Mouse (Mus musculus) lung, embryonic 15.5 days (tissue): ENCODE measurements at regions not wholly inside any gene's neighbourhood (a gene's known extent, or its start where the extent isn't known, plus 50 kb on each side); places are given as distances from the start of the nearest gene placed in this dataset.

Experiments used
- ATAC-seq: fragments of 200-750 bp; cut with Nextera tagmentation; 2 replicates; pipeline ENCODE4 v1.8.0; 2017; ENCODE audit warnings: moderate number of reproducible peaks, borderline replicate concordance; ENCODE audit not compliant: low FRiP score, low TSS enrichment; ENCODE audit errors: extremely low read depth
- H3K27ac ChIP-seq: fragments of 300-500 bp; sonication (generic); 2 replicates; pipeline ENCODE4 v1.5.1; 2015; ENCODE audit warnings: moderate library complexity, mild to moderate bottlenecking, inconsistent platforms
- H3K27me3 ChIP-seq: fragments of 300-500 bp; sonication (generic); 2 replicates; pipeline ENCODE4 v1.6.1; 2015; ENCODE audit warnings: inconsistent platforms
- H3K36me3 ChIP-seq: fragments of 300-500 bp; sonication (generic); 2 replicates; pipeline ENCODE4 v1.6.1; 2015; ENCODE audit warnings: inconsistent platforms
- H3K4me1 ChIP-seq: fragments of 300-500 bp; sonication (generic); 2 replicates; pipeline ENCODE4 v1.6.1; 2015; ENCODE audit warnings: inconsistent platforms
- H3K4me2 ChIP-seq: fragments of 300-500 bp; sonication (generic); 2 replicates; pipeline ENCODE4 v1.6.1; 2015; ENCODE audit warnings: inconsistent platforms, mild to moderate bottlenecking, moderate library complexity
- H3K4me3 ChIP-seq: fragments of 300-500 bp; sonication (generic); 2 replicates; pipeline ENCODE4 v1.5.1; 2015; ENCODE audit warnings: mild to moderate bottlenecking, inconsistent platforms
- H3K9ac ChIP-seq: fragments of 300-500 bp; sonication (generic); 2 replicates; pipeline ENCODE4 v1.6.1; 2015; ENCODE audit warnings: inconsistent platforms
- H3K9me3 ChIP-seq: fragments of 300-500 bp; sonication (generic); 2 replicates; pipeline ENCODE4 v1.6.1; 2016; ENCODE audit warnings: inconsistent platforms
- WGBS: fragments of 180-500 bp; shearing (Covaris S2); methylation state at CpG from one replicate; pipeline ENCODE4 v1.1.7; 2015; 5-methylcytosine and 5-hydroxymethylcytosine counted together

DNA sequence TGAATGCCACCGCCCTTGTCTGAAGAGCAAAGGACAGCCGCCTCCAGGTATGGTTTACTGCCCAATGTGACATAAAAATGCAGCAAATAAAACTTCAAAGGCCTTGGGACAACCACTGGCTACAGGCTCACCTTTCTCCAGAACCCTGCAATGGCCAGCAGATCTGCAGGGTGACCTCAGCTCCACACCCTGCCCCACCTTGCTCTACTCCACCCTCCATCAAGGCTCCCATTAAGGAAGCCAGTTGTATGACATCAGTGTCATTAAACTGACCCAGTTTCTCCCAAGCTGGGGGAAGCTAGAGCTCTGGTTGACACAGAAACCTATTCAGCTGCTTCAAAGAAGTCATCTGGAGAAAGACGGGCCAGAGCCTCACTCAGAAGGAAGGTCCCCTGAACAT, 310.2 kb downstream of the Tbc1d1 start:
- no peak for ATAC-seq
- H3K4me2 ChIP-seq = no peak overlapping the region
- no peaks in the 10 kb centered on the region for H3K9me3 ChIP-seq
- no peak overlapping the region for H3K4me3 ChIP-seq
- WGBS = 91% methylated on average over 3 of the region's 3 CpGs
- no peaks in the 10 kb centered on the region for H3K27me3 ChIP-seq
- H3K9ac ChIP-seq = no peak overlapping the region
- H3K27ac ChIP-seq = no peak overlapping the region
- H3K36me3 ChIP-seq = no peaks in the 10 kb centered on the region
- no peaks in the 10 kb centered on the region for H3K4me1 ChIP-seq

DNA sequence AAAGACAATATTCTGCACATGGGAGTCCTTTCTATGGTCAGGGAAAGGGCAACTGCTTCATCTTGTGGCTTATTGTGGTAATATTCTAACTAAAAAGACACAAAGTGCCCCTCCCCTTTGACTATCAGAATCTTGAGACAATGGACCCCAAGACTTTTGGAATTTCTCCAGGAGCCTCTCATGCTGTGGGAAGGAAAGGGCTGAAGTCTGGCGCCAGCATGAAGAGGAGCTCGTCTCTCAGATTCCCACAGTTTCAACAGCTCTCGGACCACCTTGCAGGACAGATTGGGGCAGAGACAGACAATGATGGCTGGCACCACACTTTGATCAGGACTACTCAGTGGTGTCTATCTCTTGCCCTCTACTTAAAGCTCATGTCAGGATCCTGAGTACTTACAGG, 311.8 kb downstream of the Tbc1d1 start:
- Histone ChIP-seq H3K4me1 (no peaks in the 10 kb centered on the region), H3K36me3 (no peaks in the 10 kb centered on the region), H3K9me3 (no peaks in the 10 kb centered on the region), H3K27ac (no peak overlapping the region), H3K27me3 (no peaks in the 10 kb centered on the region), H3K4me3 (no peak overlapping the region), H3K4me2 (no peak overlapping the region), H3K9ac (no peak overlapping the region)
- WGBS = 80% methylated on average over 3 of the region's 3 CpGs
- ATAC-seq = no peak

DNA sequence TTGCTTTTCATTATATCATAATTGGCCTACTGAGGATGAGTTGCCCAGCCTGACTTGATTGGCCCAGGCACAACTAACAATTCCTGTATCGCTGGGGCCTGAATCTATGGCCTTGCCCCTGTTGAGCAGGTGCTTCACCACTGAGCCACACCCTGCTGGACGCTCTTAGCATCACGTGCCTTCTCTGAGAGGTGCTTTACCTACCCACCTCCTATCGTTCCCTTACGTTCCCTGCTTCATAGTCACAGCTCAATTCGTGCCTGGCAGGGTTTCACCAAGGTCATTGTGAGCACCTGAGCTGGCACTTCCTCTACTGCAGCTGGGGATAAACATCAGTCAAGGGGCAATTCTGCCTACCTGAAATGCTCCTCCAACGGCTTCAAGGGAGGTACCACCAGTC, 312.2 kb downstream of the Tbc1d1 start:
- WGBS = 69% methylated on average over 7 of the region's 7 CpGs
- no peak overlapping the region for H3K9ac ChIP-seq
- no peak for ATAC-seq
- no peak overlapping the region for H3K27ac ChIP-seq
- no peaks in the 10 kb centered on the region for H3K4me1 ChIP-seq
- no peaks in the 10 kb centered on the region for H3K9me3 ChIP-seq
- H3K4me2 ChIP-seq = no peak overlapping the region
- no peak overlapping the region for H3K4me3 ChIP-seq
- H3K27me3 ChIP-seq = no peaks in the 10 kb centered on the region
- no peaks in the 10 kb centered on the region for H3K36me3 ChIP-seq

DNA sequence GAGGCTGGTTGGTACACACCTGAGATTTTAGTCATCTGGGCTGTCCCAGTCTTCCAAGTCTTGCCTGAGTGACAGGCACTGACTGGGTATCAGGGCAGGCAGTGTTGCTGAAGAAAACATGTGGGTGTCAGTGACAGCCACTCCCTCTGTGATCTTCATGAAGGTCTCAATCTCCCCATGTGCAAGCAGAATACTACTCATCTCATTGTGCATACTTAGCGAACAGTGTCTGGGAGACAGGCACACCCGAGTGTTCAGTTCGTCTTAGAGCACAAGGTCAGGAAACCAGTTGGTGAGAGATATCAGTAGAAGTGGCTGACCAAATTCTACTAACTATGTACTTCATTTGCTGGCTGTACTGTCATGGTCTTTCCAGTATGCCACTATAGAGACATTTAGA, 315.9 kb downstream of the Tbc1d1 start:
- no peak overlapping the region for H3K27ac ChIP-seq
- no peak overlapping the region for H3K4me3 ChIP-seq
- 66% methylated on average over 3 of the region's 3 CpGs for WGBS
- H3K9me3 ChIP-seq = no peaks in the 10 kb centered on the region
- no peak for ATAC-seq
- H3K4me1 ChIP-seq = no peaks in the 10 kb centered on the region
- H3K9ac ChIP-seq = no peak overlapping the region
- no peaks in the 10 kb centered on the region for H3K27me3 ChIP-seq
- no peaks in the 10 kb centered on the region for H3K36me3 ChIP-seq
- H3K4me2 ChIP-seq = no peak overlapping the region

DNA sequence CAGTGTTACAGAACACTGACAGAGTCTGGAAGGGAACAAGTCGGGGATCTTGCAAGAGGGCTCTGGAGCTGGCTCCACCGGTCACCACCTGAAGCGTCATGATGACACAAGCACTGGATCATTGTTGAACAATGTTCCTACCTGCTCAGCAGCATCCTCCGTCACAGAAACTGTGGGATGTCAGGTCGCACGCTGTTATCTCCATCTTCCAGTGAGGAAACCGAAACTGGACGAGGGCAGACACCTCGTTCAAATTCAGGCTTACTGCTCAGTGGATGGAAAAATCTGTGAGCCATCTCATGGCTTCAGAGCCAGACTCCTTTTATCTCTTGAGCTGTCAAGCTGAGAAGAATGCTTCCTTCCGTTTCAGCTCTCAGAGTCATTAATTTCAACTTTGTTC, 316.3 kb downstream of the Tbc1d1 start:
- no peaks in the 10 kb centered on the region for H3K36me3 ChIP-seq
- no peak for ATAC-seq
- H3K9ac ChIP-seq = no peak overlapping the region
- H3K9me3 ChIP-seq = no peaks in the 10 kb centered on the region
- no peaks in the 10 kb centered on the region for H3K27me3 ChIP-seq
- H3K4me1 ChIP-seq = no peaks in the 10 kb centered on the region
- 36% methylated on average over 10 of the region's 10 CpGs for WGBS
- H3K4me2 ChIP-seq = no peak overlapping the region
- H3K27ac ChIP-seq = no peak overlapping the region
- no peak overlapping the region for H3K4me3 ChIP-seq

DNA sequence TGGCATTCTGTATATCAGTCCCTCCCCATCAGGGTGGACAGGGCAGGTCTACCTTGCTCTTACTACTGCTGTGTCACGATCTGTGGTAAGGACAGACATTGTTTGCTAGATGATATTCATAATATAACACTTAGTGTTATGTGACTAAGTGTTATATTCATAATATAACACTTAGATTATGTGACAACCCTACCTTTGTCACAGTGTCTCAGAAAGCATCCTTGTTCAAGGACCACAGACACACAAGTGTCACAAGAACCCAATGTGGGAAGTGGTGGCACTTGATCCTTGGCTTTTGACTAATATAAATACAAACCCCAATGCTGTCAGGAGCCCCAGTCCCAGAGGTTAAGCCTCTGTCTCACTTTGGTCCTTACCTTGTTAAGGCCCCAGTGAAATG, 318.8 kb downstream of the Tbc1d1 start:
- peaks cover 10% of the 10 kb centered on the region for H3K4me1 ChIP-seq
- no peaks in the 10 kb centered on the region for H3K9me3 ChIP-seq
- no peak overlapping the region for H3K4me2 ChIP-seq
- H3K4me3 ChIP-seq = no peak overlapping the region
- H3K27me3 ChIP-seq = no peaks in the 10 kb centered on the region
- no peak overlapping the region for H3K27ac ChIP-seq
- no peak overlapping the region for H3K9ac ChIP-seq
- ATAC-seq = no peak
- H3K36me3 ChIP-seq = no peaks in the 10 kb centered on the region
- 81% methylated on average over 1 of the region's 1 CpGs for WGBS

DNA sequence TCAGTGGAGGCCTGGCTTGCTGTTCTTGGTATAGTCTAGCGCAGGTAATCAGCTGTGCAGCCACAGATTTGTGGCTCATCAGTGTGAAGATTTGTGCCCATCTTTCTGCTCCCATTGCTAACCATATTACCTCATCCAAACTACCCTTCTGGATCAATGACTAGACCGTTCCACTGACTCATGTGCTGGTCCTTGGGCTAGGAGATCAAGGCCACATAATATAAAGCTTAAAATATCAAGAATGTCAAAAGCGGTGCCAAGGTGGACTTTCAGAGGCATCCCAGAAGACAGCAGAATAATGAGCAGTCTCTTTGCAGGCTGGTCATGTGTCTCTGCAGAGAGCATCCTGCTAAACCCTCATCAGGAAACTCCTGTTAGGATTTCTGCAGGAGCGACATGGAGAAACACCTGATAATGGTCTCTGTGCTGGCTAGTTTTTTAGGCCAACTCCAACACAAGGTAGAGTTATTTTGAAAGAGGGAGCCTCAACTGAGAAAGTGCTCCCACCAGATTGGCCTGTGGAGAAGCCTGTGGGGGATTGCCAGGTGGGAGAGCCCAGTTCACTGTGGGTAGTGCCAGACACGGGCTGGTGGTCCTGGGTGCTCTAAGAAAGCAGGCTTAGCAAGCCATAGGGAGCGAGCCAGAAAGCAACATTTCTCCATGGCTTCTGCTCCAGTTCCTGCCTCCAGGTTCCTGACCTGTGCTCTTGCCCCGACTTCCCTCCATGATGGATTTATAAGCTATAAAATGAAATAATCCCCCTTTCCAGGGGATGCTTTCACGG, 319.8 kb downstream of the Tbc1d1 start:
- no peak overlapping the region for H3K4me2 ChIP-seq
- H3K4me3 ChIP-seq = no peak overlapping the region
- H3K36me3 ChIP-seq = no peaks in the 10 kb centered on the region
- WGBS = 74% methylated on average over 8 of the region's 8 CpGs
- no peak for ATAC-seq
- no peaks in the 10 kb centered on the region for H3K9me3 ChIP-seq
- no peak overlapping the region for H3K9ac ChIP-seq
- H3K27ac ChIP-seq = no peak overlapping the region
- no peaks in the 10 kb centered on the region for H3K27me3 ChIP-seq
- H3K4me1 ChIP-seq = peaks cover 10% of the 10 kb centered on the region

DNA sequence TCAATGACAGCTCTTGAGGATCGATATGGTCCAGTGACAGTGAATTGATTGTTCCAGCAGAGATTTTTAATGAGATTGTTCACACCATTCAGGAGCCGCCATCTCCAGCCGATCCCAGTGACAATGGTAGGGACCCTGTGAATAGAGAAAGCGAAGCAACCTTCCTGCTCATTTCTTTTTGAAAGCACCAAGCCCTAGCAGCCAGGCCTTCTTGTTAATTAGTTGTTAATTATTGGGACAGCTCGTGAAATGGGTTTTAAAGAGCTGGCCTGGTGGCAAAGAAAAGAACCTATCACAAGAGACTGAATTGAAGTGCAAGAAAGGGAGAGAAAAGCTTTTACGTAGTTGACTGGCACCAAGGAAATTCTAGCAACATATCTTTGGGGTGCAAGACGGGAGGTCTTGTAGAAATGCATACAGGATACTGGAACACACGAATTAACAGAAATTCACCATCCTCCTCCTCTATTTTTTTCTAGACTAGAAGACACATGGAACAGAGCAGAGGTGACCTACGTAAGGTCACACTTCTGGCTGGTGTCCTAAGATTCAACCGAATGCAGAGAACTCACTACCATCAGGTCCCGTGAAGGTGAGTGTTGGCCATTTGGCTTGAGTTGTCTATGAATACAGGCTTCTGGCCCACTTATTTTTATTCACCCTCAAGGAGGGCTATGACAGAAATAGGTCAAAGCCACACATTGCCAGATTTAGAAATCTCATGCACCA, 320.7 kb downstream of the Tbc1d1 start:
- no peak for ATAC-seq
- H3K4me1 ChIP-seq = peaks cover 10% of the 10 kb centered on the region
- H3K36me3 ChIP-seq = no peaks in the 10 kb centered on the region
- H3K9me3 ChIP-seq = no peaks in the 10 kb centered on the region
- H3K9ac ChIP-seq = no peak overlapping the region
- 80% methylated on average over 11 of the region's 11 CpGs for WGBS
- no peaks in the 10 kb centered on the region for H3K27me3 ChIP-seq
- no peak overlapping the region for H3K4me3 ChIP-seq
- no peak overlapping the region for H3K4me2 ChIP-seq
- H3K27ac ChIP-seq = no peak overlapping the region

DNA sequence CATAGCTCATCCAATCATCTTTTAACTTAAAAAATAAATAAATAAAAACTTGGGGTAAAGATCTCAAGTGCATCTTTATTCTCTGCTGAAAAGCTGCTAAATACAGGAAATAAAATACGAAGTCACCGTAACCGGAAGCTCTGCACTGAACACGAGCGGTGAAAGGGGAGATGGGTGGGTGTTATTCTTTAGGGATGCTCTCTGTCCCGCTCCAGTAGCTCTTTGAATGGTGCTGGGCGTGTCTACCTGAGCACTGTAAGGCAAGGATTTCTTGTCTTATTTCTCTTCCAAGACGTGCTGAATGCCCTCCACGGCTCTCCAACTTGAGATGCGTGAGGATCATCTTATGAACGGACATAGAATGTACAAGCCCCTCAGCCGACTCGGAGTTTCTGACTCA, 322.0 kb downstream of the Tbc1d1 start:
- Histone ChIP-seq H3K27ac (no peak overlapping the region), H3K4me2 (no peak overlapping the region), H3K9ac (no peak overlapping the region), H3K4me3 (no peak overlapping the region), H3K9me3 (no peaks in the 10 kb centered on the region), H3K36me3 (no peaks in the 10 kb centered on the region), H3K27me3 (no peaks in the 10 kb centered on the region), H3K4me1 (peaks cover 10% of the 10 kb centered on the region)
- ATAC-seq = no peak
- WGBS = 81% methylated on average over 13 of the region's 13 CpGs

DNA sequence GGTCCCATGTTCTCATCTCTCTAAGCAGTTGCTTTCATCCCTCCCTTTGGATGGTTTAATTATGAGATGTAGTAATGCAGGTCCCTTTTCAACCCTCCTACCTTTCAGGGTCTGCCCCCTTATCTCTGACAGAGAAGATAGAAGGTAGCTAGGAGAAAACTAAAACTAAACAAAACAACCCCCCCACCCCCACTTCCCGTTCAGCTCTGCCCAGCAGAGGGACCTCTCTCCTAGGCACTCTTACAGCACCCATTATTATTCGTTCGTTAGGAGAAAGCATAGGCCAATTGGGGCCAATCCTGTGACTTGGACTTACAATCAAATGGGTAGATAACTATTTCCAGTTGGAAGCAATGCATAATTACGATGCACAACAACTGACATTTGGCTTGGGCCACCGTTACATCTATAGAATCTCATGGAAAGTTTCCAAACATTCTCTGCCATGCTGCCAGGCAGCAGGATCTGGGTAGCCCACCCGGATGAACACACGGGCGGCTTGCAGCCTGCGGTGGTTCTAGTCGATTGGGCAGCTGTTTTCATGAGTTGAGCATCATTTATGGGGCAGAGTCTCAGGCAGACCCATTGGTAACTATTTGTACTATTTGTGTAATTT, 322.6 kb downstream of the Tbc1d1 start:
- peaks cover 10% of the 10 kb centered on the region for H3K4me1 ChIP-seq
- H3K36me3 ChIP-seq = no peaks in the 10 kb centered on the region
- H3K4me3 ChIP-seq = no peak overlapping the region
- no peak overlapping the region for H3K4me2 ChIP-seq
- WGBS = 73% methylated on average over 10 of the region's 10 CpGs
- H3K9me3 ChIP-seq = no peaks in the 10 kb centered on the region
- no peak overlapping the region for H3K9ac ChIP-seq
- H3K27me3 ChIP-seq = no peaks in the 10 kb centered on the region
- ATAC-seq = no peak
- H3K27ac ChIP-seq = no peak overlapping the region

DNA sequence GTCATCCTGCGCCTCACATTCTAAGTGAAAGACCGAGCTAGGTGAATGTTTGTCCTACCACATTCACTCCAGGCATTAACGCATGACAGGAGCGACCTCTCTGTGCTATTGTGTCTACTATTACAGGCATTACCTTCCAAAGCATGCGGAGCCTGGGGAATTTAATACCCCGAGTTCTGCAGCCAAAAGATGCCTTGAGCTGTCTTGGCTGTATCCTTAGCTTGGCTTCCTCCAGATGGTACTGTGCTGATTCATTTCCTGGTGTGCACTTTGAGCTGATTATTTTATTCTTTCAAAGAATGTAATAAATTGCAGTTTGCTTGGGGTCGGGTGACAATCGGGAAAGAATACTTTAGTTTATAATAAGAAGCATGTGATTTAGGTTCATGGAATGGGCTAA, 323.2 kb downstream of the Tbc1d1 start:
- Histone ChIP-seq H3K27me3 (no peaks in the 10 kb centered on the region), H3K9me3 (no peaks in the 10 kb centered on the region), H3K36me3 (no peaks in the 10 kb centered on the region), H3K9ac (no peak overlapping the region), H3K4me3 (no peak overlapping the region), H3K27ac (no peak overlapping the region), H3K4me1 (peaks cover 10% of the 10 kb centered on the region), H3K4me2 (no peak overlapping the region)
- ATAC-seq = no peak
- 45% methylated on average over 8 of the region's 8 CpGs for WGBS

DNA sequence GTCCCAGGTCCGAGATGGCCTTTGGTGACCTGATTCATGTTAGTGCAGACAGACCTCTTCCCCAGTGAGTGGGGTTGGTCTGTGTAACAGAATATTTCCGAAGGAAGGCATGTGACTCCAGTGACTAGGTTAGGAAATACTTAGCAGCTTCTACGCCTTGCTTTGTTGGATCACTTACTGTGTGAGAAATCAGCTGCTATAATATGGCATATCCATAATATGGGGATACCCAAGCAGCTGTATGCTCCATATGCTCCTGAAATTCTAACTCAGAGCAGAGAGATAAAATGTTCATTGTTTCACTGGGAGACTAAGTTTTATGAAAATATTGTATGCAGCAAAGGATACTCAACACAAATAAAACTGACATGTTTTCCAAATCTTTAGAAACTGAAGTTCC, 318.1 kb upstream of the Klf3 start:
- no peaks in the 10 kb centered on the region for H3K9me3 ChIP-seq
- no peak overlapping the region for H3K27ac ChIP-seq
- H3K9ac ChIP-seq = no peak overlapping the region
- no peak overlapping the region for H3K4me3 ChIP-seq
- no peaks in the 10 kb centered on the region for H3K27me3 ChIP-seq
- no peak for ATAC-seq
- no peaks in the 10 kb centered on the region for H3K36me3 ChIP-seq
- WGBS = 91% methylated on average over 3 of the region's 3 CpGs
- H3K4me2 ChIP-seq = no peak overlapping the region
- no peaks in the 10 kb centered on the region for H3K4me1 ChIP-seq
